Mouse (Mus musculus): ENCODE data around the gene Pprc1.

Pprc1 gene

GRCm38 (mm10) chr19:46056388-46056946 is 11.8 kb downstream of the Pprc1 start:
- DNase-seq (ENCODE audit: low read depth, low spot score) = peak; percentile 97

GRCm38 (mm10) chr19:46056947-46057607 is 12.4 kb downstream of the Pprc1 start:
- DNase-seq (ENCODE audit: low read depth, low spot score) = peak; percentile 93

GRCm38 (mm10) chr19:46058466-46058865 is 13.8 kb downstream of the Pprc1 start:
- peak; percentile 66 for DNase-seq (ENCODE audit: low read depth, low spot score)

DNA sequence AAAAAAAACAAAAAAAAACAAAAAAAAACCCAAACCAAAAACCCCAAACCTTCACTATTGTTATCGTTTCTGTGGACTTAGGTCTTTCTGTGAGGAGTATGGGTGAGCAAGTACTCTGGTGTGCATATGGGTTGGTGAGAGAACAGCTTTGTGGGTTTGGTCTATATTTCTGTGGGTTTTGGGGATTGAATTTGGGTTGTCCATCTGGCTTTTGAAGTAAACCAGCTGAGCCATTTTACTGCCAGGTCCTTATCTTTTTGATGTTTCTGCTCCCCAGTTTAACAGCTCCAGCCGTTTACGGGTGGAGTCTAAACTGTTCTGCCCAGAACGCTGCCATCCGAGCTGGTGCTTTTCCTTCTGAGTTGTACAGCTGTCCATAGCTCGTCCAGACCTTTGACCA is 16.2 kb downstream of the Pprc1 start:
- DNase-seq (ENCODE audit: low read depth, low spot score) = no peak

- no peak for DNase-seq (ENCODE audit: low read depth, low spot score)
These were observed 23.4 kb downstream of the Pprc1 start for GRCm38 (mm10) chr19:46068054-46068453.

DNA sequence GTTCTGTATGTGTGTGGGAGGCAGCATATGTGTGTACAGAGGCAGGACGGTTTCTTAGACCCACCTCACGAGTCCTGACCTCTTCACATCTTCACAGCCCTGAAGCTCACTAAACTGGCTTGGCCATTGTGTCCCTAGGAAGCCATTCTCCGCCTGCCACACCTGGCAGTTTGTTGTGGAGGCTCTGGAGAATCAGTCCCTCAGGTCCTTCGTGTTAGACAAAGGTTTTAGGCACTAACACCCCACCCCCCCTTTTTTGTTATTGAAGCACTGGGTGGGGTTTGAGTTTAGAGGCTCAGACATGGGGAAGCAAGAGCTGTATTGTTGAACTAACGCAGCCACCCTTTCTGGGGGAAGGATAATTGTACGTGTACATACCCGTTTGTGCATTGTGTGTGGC is 28.6 kb downstream of the Pprc1 start:
- DNase-seq (ENCODE audit: low read depth, low spot score) = peak; percentile 70

- DNase-seq (ENCODE audit: low read depth, low spot score) = no peak
These were observed 29.6 kb downstream of the Pprc1 start for GRCm38 (mm10) chr19:46074266-46074665.

- peak; percentile 100 for DNase-seq (ENCODE audit: low read depth, low spot score)
These were observed 31.2 kb downstream of the Pprc1 start, which contains the start of gene Nolc1 for GRCm38 (mm10) chr19:46075616-46076607. Nolc1 (plus strand) TSS chr19:46075863.

GRCm38 (mm10) chr19:46078535-46078934 is 33.8 kb downstream of the Pprc1 start:
- peak; percentile 59 for DNase-seq (ENCODE audit: low read depth, low spot score)

DNA sequence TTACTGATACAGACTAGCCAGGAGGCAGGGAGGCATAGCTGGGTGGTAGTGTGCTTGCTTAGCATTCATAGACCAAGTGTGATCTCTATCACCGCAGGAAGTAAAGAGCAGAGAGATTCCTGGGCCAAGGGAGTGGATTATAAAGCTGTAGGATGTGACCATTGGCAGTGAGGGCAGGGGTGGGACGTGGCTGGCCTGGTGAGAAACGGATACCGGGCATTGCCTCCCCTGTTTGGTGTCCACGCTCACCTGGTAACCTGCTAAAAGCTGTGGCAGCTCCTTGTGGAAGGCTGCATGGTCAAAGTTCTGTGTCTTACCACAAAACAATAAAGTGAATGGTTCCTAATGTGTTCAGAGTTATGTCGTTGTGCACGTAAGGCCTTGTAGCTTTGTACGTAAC is 40.5 kb downstream of the Pprc1 start:
- DNase-seq (ENCODE audit: low read depth, low spot score) = no peak

- peak; percentile 85 for DNase-seq (ENCODE audit: low read depth, low spot score)
These were observed 41.7 kb downstream of the Pprc1 start for GRCm38 (mm10) chr19:46086337-46086736.

DNA sequence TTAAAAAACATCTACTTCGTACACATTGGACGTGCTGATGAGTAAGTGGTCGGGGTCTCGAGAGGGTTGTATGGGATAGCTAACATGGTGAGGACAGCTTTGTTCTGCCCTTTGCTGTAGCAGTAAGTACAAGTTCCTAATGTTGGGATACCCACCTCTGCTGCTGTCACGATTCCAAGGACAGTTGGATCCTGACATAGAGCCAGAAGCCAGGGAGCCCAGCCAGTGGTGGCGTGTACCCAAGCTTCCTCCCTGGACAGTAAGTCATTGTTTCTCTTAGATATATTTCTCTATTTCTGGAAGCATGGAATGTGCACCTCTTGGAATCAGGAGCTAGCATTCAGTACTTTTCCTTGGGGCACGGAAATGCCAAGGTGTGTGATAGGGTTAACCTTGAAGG is 43.2 kb downstream of the Pprc1 start:
- DNase-seq (ENCODE audit: low read depth, low spot score) = no peak

- no peak for DNase-seq (ENCODE audit: low read depth, low spot score)
These were observed 47.0 kb downstream of the Pprc1 start for GRCm38 (mm10) chr19:46091641-46092040.

- DNase-seq (ENCODE audit: low read depth, low spot score) = peak; percentile 51
These were observed 49.5 kb downstream of the Pprc1 start for GRCm38 (mm10) chr19:46094144-46094543.

DNA sequence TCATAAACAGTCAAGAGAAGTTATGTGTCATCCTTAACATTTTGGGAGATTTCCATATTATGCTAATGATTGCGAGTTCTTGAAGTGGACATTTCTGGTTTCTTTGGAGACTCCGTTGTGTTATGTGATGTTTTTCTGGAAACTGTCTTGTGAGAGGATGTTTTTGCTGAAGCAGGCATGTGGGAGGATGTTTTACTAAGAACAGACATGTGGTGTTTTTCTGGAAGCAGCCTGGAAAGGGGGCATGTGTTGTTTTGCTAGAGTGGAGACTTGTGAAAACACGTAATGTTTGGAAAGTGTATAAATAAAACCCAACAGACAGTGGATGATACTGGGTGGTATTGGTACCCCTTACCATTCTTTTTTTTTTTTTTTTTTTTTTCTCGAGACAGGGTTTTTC is 50.6 kb downstream of the Pprc1 start:
- DNase-seq (ENCODE audit: low read depth, low spot score) = no peak

- DNase-seq (ENCODE audit: low read depth, low spot score) = no peak
These were observed 51.7 kb downstream of the Pprc1 start for GRCm38 (mm10) chr19:46096396-46096795.

DNA sequence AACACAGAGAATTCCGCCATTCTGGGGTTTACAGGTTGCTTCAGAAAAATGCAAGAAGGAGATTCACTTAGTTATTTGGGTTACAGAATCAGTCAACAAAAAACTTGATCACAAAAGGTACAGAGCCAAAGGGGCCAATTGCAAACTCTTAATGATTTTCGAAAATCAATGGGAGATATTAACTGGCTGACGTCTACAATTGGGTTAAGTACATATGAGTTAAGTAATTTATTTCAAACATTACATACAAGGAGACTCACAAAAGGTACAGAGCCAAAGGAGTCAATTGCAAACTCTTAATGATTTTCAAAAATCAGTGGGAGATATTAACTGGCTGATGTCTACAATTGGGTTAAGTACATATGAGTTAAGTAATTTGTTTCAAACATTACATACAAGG is 54.9 kb downstream of the Pprc1 start:
- DNase-seq (ENCODE audit: low read depth, low spot score) = no peak

DNA sequence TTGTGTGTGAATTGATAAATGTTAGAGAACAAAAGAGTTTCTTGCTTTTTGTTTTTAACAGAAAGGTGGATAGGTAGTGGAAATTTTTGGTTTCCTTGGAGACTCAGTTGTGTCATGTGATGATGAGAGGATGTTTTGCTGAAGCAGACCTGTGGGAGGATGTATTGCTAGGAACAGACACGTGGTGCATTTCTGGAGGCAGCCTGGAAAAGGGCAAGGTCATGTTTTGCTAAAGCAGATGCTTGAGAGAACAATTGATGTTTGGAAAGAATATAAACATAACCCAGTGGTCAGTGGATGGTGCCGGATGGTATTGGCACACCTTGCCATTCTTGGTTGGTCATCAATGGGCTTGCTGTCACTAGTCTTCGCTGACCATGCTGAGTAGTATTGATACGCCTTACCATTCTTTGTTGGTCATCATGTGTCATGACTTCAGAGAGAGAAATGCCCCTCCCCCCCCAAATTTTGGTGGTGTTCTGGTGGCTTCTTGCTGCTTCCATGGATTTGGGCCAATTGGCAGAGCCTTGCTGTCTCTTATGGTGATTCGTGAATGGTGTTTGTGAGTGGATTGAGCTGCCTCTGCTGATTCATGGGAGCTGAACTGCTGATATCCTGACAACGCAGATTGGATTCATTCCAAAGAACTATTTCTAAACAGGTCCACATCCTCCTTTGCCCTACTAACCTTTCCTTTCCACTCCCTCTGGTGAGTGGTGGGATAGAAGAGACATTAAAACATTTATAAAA is 58.9 kb downstream of the Pprc1 start:
- DNase-seq (ENCODE audit: low read depth, low spot score) = no peak

DNA sequence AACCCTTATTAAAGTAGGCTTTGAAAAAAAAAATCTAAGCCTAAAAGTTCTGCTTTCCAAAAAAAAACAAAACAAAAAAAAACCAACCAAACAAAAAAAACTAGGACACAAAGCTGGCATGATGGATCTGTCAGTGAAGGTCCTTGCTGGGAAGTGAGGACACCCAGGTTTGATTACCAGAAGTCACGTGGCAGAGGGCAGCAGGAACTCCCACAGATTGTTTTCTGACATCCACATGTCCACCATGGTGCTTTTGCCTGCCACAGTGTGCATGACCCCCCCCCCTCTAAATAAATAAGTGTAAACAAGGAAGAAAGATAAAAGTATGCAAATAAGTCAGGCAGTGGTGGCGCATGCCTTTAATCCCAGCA is 59.5 kb downstream of the Pprc1 start:
- DNase-seq (ENCODE audit: low read depth, low spot score) = no peak

DNA sequence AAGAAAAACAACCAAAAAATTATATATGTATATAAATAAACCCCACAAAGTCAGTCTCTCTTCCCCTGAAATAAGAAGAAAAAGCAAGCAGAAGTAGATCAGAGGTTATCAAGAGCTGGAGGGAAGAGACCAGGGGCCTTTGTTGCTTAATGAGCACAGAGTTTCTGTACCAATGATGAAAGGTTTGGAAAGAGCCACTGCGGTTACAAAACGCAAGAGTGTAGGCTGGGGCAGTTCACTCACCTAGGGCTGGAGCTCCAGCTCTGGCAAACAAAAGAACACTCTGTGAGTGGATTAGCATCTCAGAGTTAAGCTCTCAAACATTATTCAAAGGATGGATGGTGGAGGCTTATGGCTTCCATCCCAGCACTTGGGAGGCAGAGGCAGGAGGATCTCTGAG is 65.5 kb downstream of the Pprc1 start:
- DNase-seq (ENCODE audit: low read depth, low spot score) = no peak

DNA sequence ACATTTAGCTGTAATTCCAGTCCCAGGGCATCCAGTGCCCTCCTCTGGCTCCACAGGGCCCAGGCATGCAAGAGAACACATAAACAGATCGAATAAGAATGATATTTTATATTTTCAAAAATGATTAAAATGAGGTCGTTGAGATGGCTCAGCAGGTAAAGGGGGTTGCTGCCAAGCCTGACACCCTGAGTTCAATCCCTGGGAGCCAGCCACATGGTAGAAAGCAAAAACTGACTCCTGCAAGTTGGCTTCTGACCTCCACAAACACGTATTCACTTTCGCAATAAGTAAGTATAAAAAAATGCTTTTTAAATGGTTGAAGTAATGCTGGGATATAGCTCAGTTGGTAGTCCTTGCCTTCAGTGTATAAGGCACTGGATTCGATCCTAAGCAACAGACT is 66.1 kb downstream of the Pprc1 start:
- no peak for DNase-seq (ENCODE audit: low read depth, low spot score)

DNA sequence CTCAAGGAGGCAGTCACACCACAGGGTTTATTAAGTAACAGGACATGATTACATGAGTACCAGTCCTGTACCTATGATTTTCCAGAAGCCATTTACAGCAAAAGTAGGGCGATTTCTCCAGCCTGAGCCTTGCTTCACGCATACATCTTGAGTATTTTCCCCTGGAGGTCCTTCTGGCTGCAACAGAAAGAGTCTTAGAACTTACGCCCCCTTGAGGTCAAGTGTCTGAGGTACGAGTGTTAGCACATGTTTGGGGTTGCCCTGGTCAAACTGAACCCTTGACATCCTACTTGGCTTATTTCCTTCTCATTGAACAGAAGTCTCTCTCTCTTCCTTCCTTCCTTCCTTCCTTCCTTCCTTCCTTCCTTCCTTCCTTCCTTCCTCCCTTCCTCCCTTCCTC is 69.9 kb downstream of the Pprc1 start:
- DNase-seq (ENCODE audit: low read depth, low spot score) = no peak

Data from ES-CJ7 (cell line).